Mouse (Mus musculus) lung, postnatal 0 days (tissue): ENCODE measurements around the gene Rnf135. TPM values are rescaled to one million over a fixed set of nuclear protein-coding genes. Genes with fewer than 3 reads are reported as not detected.
A peak's percentile ranks its signal among the peaks of the same experiment; 100 is the strongest.

Experiments used
- ATAC-seq: fragments of 200-750 bp; cut with Nextera tagmentation; 2 replicates; pipeline ENCODE4 v1.8.0; 2017; ENCODE audit warnings: moderate library complexity
- DNase-seq: peaks from one replicate; pipeline ENCODE4 v3.0.0-alpha.2; 2016; ENCODE audit warnings: low spot score
- H3K27ac ChIP-seq: fragments of 300-500 bp; sonication (generic); 2 replicates; pipeline ENCODE4 v1.5.1; 2014; ENCODE audit warnings: antibody characterized with exemption, mild to moderate bottlenecking, low read length, mixed read lengths
- H3K27me3 ChIP-seq: fragments of 300-500 bp; sonication (generic); replicated peaks from 2 replicates; pipeline ENCODE4 v1.6.1; 2014; ENCODE audit warnings: low read length, mixed read lengths; ENCODE audit not compliant: insufficient read depth
- H3K36me3 ChIP-seq: fragments of 300-500 bp; sonication (generic); 2 replicates; pipeline ENCODE4 v1.6.1; 2014; ENCODE audit warnings: low read length, mixed read lengths; ENCODE audit not compliant: insufficient read depth
- H3K4me1 ChIP-seq: fragments of 300-500 bp; sonication (generic); 2 replicates; pipeline ENCODE4 v1.6.1; 2014; ENCODE audit warnings: antibody characterized with exemption, low read depth, low read length, mixed read lengths; ENCODE audit not compliant: insufficient read depth
- H3K4me2 ChIP-seq: fragments of 300-500 bp; sonication (generic); replicated peaks from 2 replicates; pipeline ENCODE4 v1.6.1; 2014; ENCODE audit warnings: low read depth, mild to moderate bottlenecking, low read length, moderate library complexity, mixed read lengths
- H3K4me3 ChIP-seq: fragments of 300-500 bp; sonication (generic); 2 replicates; pipeline ENCODE4 v1.5.1; 2014; ENCODE audit warnings: low read depth, low read length
- H3K9ac ChIP-seq: fragments of 300-500 bp; sonication (generic); replicated peaks from 2 replicates; pipeline ENCODE4 v1.6.1; 2014; ENCODE audit warnings: low read depth, mild to moderate bottlenecking
- H3K9me3 ChIP-seq: fragments of 300-500 bp; sonication (generic); 2 replicates; pipeline ENCODE4 v1.6.1; 2016; ENCODE audit warnings: low read length, mixed read lengths
- CTCF ChIP-seq: IDR thresholded peaks from 2 replicates; pipeline ENCODE4 v1.5.1; 2016; ENCODE audit warnings: antibody characterized with exemption, mild to moderate bottlenecking
- EP300 ChIP-seq: IDR thresholded peaks from 2 replicates; pipeline ENCODE4 v1.6.1; 2016; ENCODE audit warnings: antibody characterized with exemption, mild to moderate bottlenecking, control low read depth
- WGBS: fragments of 180-500 bp; shearing (Covaris S2); extraction: QIAGEN DNeasy Blood & Tissue Kit; methylation state at CpG from one replicate; pipeline ENCODE4 v1.1.7; 2014; 5-methylcytosine and 5-hydroxymethylcytosine counted together
- polyA plus RNA-seq: library from polyadenylated mRNA; unstranded; fragments of >200 nt; fragmentation: Nextera tagmentation; extraction: Ambion mirVana; gene quantifications from 2 replicates; pipeline ENCODE4 v1.2.1, GENCODE M21; 2015

The Rnf135 gene
- polyA plus RNA-seq, 1 experiment from 2014 or later = 16.1 TPM

DNA sequence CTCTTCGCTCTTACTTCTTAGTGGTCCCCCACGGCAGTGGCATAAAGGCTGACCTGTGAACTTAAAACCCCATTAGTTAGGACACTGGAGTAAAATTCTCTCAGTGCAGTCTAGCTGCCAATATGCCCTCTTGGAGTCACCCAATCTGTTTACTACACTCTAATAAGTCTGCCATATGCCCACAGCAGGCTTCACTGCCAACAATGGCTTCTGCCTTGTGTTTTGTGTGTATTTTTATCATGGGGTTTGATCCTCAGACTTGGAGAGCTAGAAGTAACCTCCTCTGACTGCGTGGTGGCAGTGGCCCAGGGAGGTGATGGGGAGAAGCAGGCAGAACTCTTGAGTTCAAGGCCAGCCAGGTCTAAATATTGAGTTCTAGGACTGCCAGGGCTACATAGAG is 20.4 kb downstream of the Rnf135 start:
- H3K36me3 ChIP-seq = no peaks in the 10 kb centered on the region
- 68% methylated on average over 3 of the region's 3 CpGs for WGBS
- H3K27ac ChIP-seq = no peak overlapping the region
- H3K4me2 ChIP-seq = no peak overlapping the region
- H3K9ac ChIP-seq = no peak overlapping the region
- H3K4me3 ChIP-seq = no peak overlapping the region
- TF ChIP-seq CTCF = no peak
- no peak for TF ChIP-seq EP300
- no peak for DNase-seq
- no peaks in the 10 kb centered on the region for H3K4me1 ChIP-seq
- no peaks in the 10 kb centered on the region for H3K27me3 ChIP-seq
- ATAC-seq = no peak
- H3K9me3 ChIP-seq = no peaks in the 10 kb centered on the region

DNA sequence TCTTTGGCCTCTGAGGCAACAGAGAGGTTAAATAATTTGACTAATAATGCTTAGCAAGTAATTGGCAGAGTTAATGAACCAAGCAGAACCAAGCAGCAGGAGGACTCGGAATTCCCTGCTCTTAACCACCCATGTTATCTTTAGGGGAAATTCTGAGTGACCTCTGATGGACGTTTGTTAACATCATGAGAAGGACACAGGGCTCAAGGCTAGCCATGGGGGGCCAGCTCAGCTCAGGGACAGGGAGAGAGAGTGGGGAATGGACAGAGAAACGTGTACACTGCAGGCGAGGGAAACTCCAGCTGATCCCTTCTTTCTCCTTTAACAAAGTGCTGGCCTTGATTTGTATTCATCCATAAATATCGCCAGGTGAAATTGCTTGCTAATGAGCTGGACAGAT is 21.3 kb downstream of the Rnf135 start:
- H3K4me2 ChIP-seq = no peak overlapping the region
- WGBS = 59% methylated on average over 5 of the region's 5 CpGs
- H3K27ac ChIP-seq = no peak overlapping the region
- DNase-seq (no peak), ATAC-seq (no peak)
- H3K36me3 ChIP-seq = no peaks in the 10 kb centered on the region
- TF ChIP-seq CTCF = no peak
- TF ChIP-seq EP300 = no peak
- H3K4me1 ChIP-seq = no peaks in the 10 kb centered on the region; the same call in 1 of the 2 replicates
- no peaks in the 10 kb centered on the region for H3K27me3 ChIP-seq
- H3K9me3 ChIP-seq = no peaks in the 10 kb centered on the region
- no peak overlapping the region for H3K4me3 ChIP-seq
- H3K9ac ChIP-seq = no peak overlapping the region

DNA sequence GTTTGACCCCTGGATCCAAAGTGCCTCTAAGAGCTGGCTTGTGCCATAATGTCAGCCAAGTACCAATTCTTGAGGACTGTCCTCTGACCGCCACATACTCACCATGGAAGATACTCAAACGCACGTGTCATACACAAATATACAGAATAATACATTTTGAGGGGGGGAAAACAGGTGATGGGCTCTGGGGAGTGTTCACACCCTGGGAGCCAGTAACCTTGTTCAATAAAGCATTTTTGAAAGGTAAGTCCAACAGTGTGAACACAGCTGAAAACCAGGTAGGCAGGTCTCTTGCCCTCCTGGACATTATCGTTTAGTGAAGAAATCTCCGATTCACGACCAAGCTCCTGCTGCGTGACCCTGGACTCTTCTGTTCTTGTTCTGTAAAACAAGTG is 24.8 kb downstream of the Rnf135 start:
- no peak for TF ChIP-seq CTCF
- no peak for TF ChIP-seq EP300
- WGBS = 38% methylated on average over 7 of the region's 7 CpGs
- H3K36me3 ChIP-seq = no peaks in the 10 kb centered on the region
- no peak overlapping the region for H3K4me3 ChIP-seq
- H3K27me3 ChIP-seq = no peaks in the 10 kb centered on the region
- no peak overlapping the region for H3K27ac ChIP-seq
- no peaks in the 10 kb centered on the region for H3K9me3 ChIP-seq
- DNase-seq (no peak), ATAC-seq (0 out of 2 replicates have a peak, but pooled peaks have one; percentile 1)
- no peak overlapping the region; the same call in 1 of the 2 replicates for H3K4me2 ChIP-seq
- no peak overlapping the region for H3K9ac ChIP-seq
- H3K4me1 ChIP-seq = no peaks in the 10 kb centered on the region; the same call in 1 of the 2 replicates

DNA sequence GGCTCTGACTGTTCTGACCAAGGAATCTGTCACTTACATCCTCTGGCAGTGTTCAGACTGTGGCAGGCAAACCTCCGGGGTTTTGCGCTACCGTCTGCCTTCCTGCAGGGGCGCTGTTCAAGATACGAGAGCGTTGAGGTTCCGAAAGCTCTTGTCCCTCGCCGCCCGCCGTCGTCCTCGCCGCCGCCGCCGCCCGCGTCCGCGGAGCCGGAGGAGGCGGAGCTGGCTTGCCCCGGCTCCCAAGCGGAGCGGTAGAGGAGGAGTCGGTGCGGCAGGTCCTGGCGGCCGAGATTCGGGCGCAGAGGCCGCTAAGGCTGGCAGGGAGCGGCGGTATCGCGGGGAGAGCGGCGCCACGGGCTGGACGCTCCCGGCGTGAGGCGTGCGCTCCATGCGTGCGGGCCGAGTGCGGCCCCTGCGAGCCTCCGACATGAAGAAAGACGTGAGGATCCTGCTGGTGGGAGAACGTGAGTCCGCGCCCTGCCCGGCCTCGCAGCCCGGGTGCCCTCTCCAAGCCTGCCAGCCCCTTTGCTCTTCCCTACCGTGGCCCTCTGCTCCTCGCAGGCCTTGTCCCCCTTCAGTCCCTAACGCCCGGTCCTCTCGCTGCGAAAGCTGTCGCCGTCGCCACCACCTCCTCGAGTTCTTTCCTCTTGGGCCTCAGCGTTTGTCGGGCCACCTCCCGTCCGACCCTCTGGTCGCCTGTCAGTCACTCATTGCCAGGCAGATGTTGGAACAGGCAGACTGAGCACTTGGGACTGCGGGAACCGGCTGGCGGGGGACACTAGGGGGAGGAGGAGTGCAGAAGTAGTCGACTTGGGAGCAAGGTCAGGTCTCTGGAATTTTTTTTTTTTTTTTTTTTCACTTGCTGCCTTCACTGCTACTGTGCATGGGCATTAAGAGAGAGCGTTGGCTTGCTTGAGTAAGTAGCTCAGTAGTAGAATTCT is 25.5 kb downstream of the Rnf135 start, which contains the start of gene Rhot1:
Gene Rhot1, plus strand, starts transcription at position 160 of the 941 bp plus-strand sequence.
- peak within 1 kb of the TSS; percentile 77 for H3K9ac ChIP-seq
- H3K27ac ChIP-seq = peak within 1 kb of the TSS; percentile 95
- WGBS = under 1% methylated on average over 46 of the region's 78 CpGs
- TF ChIP-seq EP300 (no peak), CTCF (peak; percentile 95)
- ATAC-seq (peak; percentile 97), DNase-seq (peak; percentile 97)
- H3K4me2 ChIP-seq = peak within 1 kb of the TSS; percentile 65
- H3K9me3 ChIP-seq = no peaks in the 10 kb centered on the region
- no peaks in the 10 kb centered on the region; the same call in 1 of the 2 replicates for H3K4me1 ChIP-seq
- no peaks in the 10 kb centered on the region for H3K27me3 ChIP-seq
- H3K4me3 ChIP-seq = peak within 1 kb of the TSS; percentile 85
- H3K36me3 ChIP-seq = 0 out of 2 replicates have a peak, but pooled peaks cover 3% of the 10 kb centered on the region

DNA sequence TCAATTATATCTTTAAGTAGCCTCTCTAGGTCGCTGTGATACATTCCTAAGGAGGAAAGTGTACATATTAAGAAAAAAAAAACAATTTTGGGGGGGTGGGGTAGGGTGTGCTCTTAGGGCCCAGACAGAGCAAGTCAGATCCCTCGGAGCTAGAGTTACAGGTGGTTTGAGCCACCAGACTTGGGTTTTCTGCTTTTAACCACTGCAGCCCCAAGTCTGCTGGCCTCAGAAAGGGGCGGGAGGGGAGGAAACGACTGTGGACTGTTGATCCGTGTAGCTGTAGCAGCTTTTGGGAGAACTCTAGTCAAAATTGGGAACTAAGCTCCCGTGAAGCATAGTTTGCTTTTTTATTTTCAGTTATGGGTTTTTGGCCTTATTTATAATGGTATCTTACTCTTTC is 26.7 kb downstream of the Rnf135 start:
- no peak overlapping the region for H3K27ac ChIP-seq
- no peaks in the 10 kb centered on the region; the same call in 1 of the 2 replicates for H3K4me1 ChIP-seq
- no peaks in the 10 kb centered on the region for H3K27me3 ChIP-seq
- H3K36me3 ChIP-seq = 0 out of 2 replicates have a peak, but pooled peaks cover 8% of the 10 kb centered on the region
- peak overlapping the region; percentile 65 for H3K4me2 ChIP-seq
- H3K9ac ChIP-seq = 0 out of 2 replicates have a peak overlapping the region, but pooled peaks have one; percentile 77
- WGBS = 35% methylated on average over 6 of the region's 6 CpGs
- no peaks in the 10 kb centered on the region for H3K9me3 ChIP-seq
- no peak for DNase-seq
- no peak for TF ChIP-seq EP300
- no peak for TF ChIP-seq CTCF
- no peak for ATAC-seq
- peak overlapping the region; percentile 12; the same call in 1 of the 2 replicates for H3K4me3 ChIP-seq

DNA sequence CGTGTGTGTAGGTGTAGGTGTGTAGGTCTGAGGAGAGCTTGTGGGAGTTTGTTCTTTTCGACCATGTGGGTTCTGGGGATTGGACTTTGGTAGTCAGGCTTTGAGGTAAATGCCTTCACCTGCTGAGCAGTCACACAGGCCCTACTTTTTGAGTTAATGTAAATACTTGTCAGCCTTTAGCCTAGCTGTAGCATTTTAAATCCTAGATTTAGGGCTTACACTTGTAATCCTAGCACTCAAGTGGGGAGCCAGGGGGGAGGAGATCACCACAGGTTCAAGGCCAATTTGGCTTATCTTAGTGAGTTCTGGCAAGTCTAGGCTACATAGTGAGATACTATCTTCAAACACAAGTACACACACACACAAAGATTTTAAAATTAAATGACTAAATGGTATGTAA is 28.6 kb downstream of the Rnf135 start:
- Histone ChIP-seq H3K4me1 (no peaks in the 10 kb centered on the region; the same call in 1 of the 2 replicates), H3K9me3 (no peaks in the 10 kb centered on the region), H3K4me3 (no peak overlapping the region), H3K36me3 (0 out of 2 replicates have a peak, but pooled peaks cover 8% of the 10 kb centered on the region), H3K27me3 (no peaks in the 10 kb centered on the region), H3K27ac (no peak overlapping the region), H3K4me2 (no peak overlapping the region), H3K9ac (no peak overlapping the region)
- ATAC-seq (no peak), DNase-seq (no peak)
- no peak for TF ChIP-seq EP300
- no peak for TF ChIP-seq CTCF
- WGBS = 91% methylated on average over 2 of the region's 2 CpGs
